Mouse (Mus musculus) kidney, postnatal 10 days (tissue): Measurements from ENCODE around the gene Man1a.

Experiments
- DNase-seq: peaks from one replicate; pipeline ENCODE4 v3.0.0; 2021; ENCODE audit warnings: mixed read lengths

The Man1a gene

DNA sequence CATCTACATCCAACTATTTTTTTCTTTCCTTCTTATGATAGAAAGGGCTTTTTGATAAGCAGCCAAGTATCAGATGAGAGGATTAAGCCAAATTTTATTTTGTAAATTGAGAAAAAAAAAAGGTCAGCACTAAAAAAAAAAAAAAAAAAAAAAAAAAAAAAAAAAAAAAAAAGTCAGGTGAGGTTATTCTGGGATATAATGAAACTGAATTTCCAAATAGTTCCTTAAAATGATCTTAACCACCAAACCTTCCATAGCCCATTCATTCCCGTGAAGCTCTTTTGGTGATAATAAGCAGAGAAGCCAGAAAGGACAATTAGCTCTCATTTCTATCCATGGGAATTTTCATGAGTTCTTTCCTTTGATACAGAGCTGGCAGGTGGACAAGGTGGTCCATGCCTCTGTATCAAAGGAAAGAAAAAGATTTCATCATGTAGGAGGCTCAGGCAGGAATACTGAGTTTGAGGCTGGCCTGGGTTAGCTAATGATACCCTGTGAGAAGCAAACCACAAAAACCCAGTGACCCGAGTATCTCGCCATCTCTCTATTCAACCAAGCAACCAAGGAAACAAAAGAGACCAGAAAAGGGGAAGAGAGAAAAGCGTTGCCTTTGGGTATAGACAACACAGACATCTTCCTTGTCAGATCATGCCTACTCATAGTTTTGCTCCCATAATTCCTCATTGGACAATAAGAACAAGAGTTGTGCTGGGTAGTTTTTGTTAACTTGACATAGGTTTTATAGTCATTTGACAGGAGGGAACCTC lies 162.7 kb downstream of the Man1a start:
- DNase-seq: no peak

DNA sequence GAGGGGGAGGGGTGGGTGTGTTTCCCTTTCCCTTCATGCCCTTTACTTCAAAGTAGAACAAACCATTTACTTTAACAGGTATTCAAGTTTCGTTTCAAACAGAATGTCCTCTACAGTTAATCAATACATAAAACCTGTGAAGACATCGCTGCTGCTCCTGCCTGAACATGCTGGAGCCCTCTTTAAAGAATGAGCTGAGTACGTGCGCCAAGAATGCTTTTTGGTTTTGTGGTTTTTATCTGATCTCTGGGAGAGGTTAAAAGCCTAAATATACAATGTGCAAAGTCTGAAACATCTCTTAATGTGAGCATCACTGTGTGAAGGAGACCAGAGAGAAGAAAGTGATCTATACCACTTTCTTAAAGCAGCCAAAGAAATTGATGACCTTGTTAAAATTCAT lies 186.9 kb downstream of the Man1a start:
- no peak for DNase-seq

DNA sequence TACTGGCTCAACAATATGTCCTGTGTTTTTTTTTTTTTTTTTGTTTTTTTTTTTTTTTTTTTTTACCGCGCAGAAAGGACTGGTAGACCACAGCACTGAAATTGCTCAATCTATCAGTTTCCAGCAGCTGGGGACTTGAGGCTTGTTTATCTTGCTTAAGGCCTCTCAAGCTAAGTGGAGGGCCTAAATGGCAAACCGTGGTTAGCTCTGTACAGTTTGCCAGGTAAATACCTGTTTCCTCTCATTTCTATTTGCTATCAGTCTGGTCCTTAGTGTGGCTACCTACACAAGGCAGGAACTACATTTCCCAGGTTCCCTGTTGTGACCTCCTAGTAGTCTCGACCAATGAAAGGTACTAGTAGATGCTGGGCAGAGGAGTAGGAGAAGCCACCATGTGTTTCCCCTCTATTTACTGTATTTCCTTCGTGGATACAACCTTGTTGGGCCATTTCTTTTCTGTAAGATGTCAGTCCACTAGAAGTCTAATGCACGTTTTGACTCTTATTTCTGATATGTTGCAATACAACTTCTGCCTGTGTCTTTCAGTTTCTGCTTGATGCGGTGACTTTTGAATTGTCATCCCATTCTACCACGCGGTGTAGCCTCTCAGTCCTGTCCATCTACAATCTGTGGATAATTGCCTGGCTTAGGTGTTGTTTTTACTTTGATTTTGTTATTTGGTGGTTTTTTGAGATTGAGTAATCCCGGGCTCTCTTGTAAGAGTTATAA lies 187.9 kb downstream of the Man1a start:
- DNase-seq: no peak

DNA sequence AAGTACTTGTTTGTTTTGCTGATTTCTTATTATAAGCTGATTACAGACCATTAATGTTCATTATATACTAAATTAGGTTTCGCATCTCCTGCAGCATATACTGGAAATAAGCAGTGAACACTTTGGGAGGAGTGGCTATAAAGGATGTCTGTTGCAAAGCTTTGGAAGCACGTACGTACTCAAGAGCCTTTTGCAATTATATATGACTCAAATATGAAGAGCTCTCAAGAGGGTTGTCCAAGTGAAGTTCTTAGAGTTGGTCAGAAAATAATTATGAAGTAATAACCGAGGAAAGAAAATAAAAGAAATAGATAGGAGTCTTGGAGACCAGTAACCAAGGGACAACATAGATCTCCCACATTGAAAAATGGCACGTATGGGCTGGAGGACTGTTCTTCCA lies 189.9 kb downstream of the Man1a start:
- DNase-seq: no peak

DNA sequence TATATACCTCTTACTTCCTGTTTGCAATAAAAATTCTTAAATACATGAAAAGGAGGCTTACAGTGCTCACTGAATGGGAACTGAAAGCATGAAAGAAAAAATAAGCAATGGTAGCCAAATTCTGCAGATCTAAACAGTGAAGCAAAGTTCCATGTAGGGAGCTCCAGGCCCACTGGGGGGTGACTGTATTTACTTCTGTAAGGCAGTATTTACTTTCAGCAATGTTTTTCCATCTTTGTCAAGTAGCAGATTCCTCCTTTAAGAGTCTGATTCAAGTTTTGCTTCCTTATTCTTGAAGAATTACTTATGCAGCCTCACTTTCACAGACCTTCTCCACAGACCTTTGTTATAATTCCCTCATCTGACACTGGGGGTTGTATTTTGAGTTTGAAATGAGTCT lies 195.1 kb downstream of the Man1a start:
- DNase-seq: no peak

DNA sequence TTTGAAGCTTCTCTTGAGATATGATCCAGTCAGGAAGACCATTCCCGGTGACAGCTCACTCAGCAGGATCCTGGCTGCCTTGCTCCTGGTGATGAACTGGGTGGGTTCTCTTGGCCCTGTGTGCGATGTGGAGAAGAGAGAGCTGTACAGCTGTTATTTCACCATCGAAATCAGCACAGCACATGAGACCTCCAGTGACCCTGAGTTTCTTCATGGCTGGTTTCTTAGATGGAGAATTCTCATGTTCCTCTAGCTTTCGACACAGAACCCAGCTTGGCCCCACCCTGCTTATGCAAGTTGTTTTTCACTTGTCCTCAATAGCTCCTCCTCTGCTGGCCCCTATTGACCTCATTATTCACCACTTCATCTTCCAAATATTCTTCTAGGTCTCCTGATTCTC lies 200.5 kb downstream of the Man1a start:
- DNase-seq: no peak

DNA sequence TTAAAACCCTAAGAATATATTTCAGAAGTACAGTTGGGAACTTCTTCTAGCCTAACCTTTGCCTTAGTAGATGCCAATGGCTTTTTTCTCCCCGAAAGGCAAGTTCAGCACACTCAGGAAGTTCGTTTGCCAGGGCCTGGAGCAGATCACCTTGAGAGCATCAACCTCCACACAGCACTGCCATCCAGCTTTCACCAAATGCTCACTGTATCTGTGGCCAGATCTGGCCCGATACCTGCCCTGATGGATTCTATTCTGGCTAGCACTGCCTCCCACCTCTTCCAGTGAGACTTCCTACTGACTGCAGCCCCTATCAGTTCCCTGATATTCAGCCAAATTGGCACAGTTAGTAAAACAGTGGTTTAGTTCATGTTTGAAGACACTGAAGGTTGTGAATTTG lies 202.2 kb downstream of the Man1a start:
- no peak for DNase-seq

DNA sequence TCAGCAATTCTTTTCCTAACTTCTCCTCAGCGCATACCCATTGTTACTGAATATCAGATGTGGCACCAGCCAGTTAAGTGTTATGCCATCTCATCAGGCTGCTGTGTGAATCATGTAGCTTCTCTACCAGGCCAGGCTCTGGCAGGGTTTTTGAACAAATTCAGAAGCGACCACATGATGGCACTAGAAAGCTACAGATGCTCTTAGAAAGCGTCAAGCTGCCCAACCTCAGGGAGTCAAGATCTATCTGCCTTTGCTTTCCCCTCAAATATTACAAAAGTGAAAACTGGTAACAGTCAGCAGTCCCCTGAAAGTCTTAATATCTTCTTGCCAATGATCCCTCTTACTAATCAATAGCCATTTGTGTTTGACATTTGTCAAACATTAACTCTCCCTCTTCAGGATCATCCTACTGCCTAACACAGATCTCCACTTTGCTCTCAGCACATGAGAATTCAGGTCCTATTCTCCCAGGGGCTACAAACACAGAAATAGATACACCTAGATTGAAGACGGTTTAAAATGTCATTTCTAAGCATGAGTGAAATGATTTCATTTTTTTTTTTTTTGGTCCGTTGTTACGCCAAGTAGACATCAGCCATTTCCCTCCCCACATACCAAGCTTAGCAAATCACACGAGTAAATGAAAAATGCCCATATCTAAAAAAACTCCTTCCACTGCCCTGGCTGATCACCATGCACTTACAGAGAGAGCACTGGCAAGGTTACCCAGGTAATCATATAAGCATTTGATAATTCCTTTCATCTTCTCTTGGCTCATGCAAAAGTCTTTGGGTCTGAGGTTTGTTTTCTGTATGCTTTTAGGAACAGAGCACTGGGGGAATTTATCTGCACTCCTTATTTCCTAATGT lies 212.7 kb downstream of the Man1a start:
- peak; percentile 67 for DNase-seq

DNA sequence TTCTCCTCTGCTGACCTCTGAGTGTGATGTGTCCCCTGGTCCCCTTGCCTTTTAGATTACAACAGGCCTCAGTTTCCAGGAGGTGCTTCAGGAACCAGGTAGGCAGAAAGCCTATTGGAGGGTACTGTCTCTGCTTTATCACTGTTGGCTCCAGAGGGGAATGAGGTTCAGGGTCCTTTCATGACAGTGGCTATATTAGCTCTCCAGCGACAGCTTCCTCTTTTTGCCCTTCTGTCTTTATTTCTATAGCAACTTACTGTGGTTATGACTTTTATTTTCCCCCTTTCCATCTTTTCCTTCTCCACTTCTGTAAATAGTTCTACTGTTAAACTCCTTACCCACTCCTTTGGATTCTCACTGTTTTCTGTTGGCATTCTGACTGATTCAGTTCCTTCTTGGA lies 216.5 kb downstream of the Man1a start:
- no peak for DNase-seq

DNA sequence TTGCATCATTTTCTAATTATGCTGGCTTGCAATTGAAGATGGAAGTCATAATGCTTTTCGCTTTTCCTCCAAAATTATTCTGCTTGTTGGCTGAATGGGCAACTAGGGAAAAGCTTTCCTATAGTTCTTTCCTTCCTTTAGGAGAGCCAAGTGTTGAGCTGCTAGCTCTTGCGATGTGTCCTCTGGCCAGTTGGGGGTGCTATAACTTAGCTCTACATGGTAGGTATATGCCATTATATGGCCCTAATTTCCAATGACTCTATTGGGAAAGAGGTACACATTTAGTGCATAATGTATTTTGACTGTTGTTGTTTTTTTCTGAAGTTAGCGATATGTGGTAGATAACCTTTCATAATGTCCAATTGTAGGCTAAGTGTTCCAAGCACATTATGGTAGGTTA lies 217.2 kb downstream of the Man1a start:
- DNase-seq: no peak
